Mouse (Mus musculus) adrenal gland, adult 2 months (tissue): Measurements from ENCODE around the gene Mns1. TPM values are rescaled to one million over a fixed set of nuclear protein-coding genes. Genes with fewer than 3 reads are reported as not detected.
"Not testable (repeated sequence)": the region's sequence is repeated elsewhere in the genome, so short reads cannot be mapped to it uniquely, and the experiment has no call there.

Experiments
- DNase-seq: peaks from one replicate; pipeline ENCODE4 v3.0.0; 2021
- long read RNA-seq: library from polyadenylated mRNA; stranded (forward); transcript quantifications from one replicate; pipeline ENCODE4 v2.0.0, GENCODE M21; 2021
- polyA plus RNA-seq: library from polyadenylated mRNA; depleted of rRNA; stranded (reverse); fragments of >200 nt; gene quantifications from 2 replicates; pipeline ENCODE4 v1.2.3, GENCODE M21; 2012; rRNA removed
- total RNA-seq, 2 experiments: library from RNA; stranded (reverse); gene quantifications; 2 replicates each; pipeline ENCODE4 v1.2.3; 2021

Gene Mns1
- 1 to 10 TPM; 2.2 to 4.0 TPM for total RNA-seq
- polyA plus RNA-seq: 0.19 and 0.22 TPM in 2 replicates
- long read RNA-seq, partial matches to known transcripts: 0 of 1 reads
- long read RNA-seq, other reads (novel, unspliced or antisense): 1 of 1 reads

DNA sequence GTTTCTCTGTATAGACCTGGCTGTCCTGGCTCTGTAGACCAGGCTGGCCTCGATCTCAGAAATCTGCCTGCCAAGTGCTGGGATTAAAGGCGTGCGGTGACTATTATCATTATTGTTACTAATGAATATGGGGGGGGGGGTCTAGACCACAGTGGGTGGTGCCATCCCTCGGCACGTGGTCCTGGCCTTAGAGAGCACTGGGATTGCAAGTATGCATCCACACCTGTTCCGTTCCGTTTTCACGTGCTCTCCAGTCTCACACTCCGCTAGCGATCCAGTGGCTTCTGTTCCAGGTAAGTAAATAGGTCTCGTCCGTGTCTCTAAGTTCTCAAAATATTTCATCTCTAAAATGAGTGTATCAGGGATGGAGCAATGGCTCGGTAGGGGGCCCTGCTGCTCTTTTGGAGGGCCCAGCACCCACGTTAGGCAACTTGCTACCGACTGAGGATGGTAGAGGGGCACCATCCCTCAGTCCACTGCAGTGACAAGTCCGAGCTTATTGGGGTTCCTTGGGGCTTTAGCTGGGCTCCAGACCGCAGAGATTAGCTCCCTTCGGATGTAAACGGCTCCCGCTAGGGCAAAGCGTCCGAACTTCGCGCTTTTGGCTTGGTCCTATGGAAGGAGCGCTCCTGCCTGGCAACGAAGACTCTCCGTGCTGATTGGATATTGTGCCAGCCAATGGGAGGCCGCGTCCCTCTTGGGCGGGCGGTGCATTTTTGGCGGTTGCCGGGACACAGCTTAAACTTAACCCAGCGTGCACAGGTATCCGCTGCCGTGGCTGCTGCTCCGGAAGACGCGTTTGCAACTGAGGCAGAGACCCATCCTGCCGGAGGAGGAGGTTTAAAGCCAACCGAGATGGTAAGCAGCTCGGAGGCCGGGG, at the start of gene Mns1:
Gene Mns1 (plus strand): TSS at position 190 of the 880 bp plus-strand sequence.
- peak; percentile 96 for DNase-seq

GRCm38 (mm10) chr9:72388934-72389333, 48.9 kb upstream of the Mns1 start:
- no peak for DNase-seq

GRCm38 (mm10) chr9:72389431-72390002, 48.3 kb upstream of the Mns1 start:
- no peak for DNase-seq

- no peak for DNase-seq
Measured at GRCm38 (mm10) chr9:72390321-72391077, 47.3 kb upstream of the Mns1 start.

DNA sequence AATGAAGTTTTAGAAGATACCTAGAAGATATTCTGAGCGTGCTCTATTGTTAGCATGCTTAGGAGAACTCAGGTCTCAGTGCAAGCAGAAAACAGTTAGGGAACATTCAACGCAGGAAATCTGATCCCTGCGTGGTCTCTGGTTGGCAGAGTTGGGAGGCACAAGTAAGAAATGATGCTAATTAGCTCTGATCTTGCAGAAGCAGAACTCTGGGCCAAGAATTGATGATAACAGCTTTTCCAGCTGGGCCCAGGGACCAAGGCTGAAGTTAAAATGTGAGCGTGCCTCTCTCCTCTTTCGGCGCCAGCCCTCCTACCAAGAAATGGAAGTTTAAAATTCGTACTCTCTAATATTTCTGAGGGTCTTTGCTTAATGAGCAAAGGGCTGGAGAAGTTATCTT, 45.1 kb upstream of the Mns1 start:
- no peak for DNase-seq

- DNase-seq: no peak
Measured at GRCm38 (mm10) chr9:72393238-72393637, 44.6 kb upstream of the Mns1 start.

DNA sequence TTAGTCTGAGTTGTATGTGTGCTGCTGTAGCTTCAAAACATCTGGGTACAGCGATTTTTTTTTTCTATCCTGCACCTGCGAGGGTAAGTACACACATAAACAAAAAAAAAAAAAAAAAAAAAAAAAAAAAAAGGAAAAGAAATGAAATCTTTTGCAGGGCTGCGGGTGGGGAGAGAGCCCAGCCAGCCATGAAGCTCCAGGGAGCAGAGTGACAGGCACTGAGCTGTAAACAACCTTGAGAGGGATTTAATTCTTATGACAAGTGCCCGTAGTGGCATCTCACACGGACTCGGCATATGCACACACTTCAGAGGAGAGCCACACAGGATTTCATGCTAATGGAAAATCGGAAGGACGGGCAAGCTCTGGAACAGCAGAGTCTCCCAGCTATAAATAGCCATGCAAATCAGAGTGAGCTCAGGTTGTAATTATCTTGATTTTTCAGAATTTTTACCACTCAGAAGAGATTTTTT, 43.9 kb upstream of the Mns1 start:
- DNase-seq: peak; percentile 6

DNA sequence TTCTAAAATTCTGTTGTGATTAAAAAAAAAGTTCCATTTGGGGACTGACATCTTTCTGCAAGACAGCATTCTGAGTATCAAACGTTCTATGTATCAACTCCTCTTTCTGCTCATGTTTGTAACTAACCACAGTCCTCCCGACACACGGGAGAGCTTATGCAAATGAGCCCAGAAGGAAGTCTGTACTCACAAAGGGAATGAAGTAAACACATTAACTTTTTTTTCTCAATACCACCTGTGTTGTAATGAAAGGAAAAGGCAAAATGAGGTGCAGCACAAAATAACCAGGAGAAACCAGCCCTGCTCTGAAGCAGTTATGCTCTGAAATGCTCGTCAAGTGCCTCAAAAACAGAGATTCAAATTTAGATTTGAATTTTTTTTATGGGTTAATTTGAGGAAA, 37.7 kb upstream of the Mns1 start:
- DNase-seq: no peak

DNA sequence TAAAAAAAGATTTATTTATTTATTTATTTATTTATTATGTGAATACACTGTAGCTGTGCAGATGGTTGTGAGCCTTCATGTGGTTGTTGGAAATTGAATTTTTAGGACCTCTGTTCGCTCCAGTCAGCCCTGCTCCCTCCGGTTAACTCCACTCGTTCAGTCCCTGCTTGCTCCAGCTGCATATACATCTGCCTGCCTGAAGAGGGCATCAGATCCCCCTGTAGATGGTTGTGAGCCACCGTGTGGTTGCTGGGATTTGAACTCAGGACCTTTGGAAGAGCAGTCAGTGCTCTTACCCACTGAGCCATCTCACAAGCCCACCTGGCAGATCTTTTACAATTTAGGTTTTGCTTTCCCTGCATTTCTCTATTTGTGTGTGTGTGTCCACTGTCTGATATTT, 36.0 kb upstream of the Mns1 start:
- not testable (repeated sequence) for DNase-seq

- DNase-seq: no peak
Measured at GRCm38 (mm10) chr9:72403421-72403820, 34.4 kb upstream of the Mns1 start.

DNA sequence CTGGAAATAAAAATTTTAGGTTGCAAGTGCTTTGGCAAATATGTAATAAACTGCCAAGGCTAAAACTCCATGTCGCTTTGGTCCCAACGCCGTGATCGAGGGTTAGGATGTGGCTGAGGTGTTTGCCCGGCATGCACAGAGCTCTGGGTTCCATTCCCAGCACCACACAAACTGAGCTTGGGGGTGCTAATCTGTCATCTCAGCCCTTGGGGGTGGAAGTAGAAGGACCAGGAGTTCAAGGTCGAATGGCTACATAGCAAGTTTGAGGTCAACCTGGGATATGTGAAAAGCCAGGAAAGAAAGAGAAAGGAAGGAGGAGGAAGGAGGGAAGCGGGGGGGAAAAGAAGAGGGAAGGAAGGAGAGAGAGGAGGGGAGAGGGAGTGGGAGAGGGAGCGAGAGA, 33.4 kb upstream of the Mns1 start:
- no peak for DNase-seq

DNA sequence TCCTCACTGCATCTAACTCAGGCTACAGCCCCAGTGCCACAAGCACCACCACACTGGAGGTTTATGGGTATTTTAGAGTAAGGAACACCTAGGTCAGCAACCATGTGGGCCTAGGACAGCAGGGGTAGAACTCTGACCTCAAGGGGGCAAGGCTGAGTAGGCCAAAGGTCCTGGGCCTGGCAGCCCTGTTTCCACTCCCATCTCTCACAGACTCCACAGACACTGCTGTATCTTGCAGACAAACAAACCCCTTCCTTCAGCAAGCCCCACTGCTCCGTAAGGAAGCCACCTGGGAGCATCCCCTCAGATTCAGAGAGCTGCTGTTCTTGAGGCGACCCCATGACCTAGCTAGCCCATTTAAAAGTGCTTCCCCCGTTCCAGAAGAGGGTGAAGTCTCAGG, 32.9 kb upstream of the Mns1 start:
- no peak for DNase-seq

DNA sequence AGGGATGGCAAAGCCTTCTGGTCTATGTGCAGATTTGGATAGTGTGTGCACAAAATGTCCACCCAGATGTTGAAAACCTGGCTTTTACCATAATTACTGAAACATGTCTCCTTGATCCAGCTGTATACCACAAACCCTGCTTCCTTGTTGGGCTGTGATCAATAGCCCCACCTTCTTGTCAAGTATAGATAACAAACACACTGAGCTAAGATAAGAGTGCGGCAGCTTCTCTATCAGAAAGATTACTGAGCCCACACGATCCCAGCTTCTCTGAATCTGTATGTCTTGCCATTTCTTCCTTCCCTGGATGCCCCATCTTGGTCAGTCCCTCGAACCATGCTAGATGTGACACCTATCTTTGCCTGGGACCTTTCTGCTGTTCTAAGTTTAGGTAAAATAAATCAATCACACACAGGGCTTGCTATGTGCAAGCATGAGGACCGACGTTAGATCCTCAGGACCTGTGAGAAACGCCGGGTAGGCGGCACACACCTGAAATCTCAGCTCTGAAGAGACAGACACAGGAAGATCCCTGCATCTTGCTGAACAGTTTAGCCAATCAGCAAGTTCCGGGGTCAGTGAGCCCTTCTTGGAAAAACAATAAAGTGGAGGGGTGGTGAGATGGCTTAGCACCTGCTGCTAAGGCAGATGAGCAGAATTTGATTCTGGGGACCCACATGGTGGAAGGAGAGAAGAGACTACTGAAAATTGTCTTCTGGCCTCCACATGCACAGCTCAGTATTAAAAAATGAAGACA, 31.8 kb upstream of the Mns1 start:
- DNase-seq: no peak

- peak; percentile 76 for DNase-seq
Measured at GRCm38 (mm10) chr9:72408131-72408586, 29.7 kb upstream of the Mns1 start.

GRCm38 (mm10) chr9:72409381-72410225, 28.2 kb upstream of the Mns1 start:
- no peak for DNase-seq

GRCm38 (mm10) chr9:72411746-72412145, 26.1 kb upstream of the Mns1 start:
- no peak for DNase-seq

DNA sequence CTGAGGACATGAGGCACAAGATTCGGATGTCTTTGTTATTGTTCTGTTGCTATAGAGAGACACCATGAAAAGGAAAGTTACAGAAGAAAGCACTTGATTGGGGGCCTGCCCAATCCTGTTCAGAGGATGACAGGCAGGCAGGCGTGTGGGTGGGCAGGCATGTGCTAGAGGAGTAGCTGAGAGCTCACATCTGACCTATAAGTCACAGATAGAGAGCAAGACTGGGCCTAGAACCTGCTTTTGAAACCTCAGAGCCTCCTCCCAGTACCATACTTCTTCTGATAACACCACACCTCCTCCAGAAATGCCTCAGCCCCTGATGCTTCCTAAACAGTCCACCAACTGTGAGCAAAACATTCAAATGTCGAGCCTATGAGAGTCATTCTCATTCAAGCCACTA, 19.4 kb upstream of the Mns1 start:
- DNase-seq: no peak

DNA sequence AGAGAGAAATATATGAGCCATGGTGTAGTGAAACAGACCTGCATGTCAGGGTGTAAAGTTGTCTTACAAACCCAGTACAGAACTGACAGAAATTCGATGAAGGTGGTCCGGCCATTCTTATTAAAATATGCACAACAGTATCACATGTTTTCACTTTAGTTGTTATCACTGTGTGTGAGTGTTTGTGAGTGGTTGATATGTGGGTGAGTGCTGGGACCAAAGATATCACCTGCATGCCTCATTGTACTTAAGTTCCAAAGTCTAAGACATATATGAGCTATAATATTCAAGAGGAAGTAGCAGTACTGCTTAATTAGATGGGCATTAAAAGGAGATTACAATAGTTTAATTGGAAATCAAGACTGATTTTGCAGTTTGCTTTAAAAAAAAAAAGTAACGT, 17.3 kb upstream of the Mns1 start:
- DNase-seq: no peak

DNA sequence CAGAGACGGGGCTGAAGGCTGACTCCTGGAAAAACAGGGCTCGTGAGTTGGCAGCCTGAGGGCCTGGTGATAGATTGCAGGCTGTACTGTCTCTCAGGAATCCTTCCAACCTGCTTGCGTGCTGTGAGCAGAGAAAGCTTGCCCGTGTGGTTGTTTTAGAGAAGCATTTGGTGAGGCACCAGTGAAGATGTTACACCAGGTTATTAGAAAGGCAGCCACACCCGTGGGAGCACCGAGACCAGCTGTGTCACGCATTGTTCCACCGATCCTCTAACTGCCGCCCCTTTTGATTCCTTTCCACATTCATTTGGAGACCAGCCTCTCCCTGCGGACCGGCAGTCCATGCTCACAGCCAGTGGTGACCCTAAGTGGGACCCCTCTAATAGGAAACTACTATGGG, 15.5 kb upstream of the Mns1 start:
- no peak for DNase-seq

DNA sequence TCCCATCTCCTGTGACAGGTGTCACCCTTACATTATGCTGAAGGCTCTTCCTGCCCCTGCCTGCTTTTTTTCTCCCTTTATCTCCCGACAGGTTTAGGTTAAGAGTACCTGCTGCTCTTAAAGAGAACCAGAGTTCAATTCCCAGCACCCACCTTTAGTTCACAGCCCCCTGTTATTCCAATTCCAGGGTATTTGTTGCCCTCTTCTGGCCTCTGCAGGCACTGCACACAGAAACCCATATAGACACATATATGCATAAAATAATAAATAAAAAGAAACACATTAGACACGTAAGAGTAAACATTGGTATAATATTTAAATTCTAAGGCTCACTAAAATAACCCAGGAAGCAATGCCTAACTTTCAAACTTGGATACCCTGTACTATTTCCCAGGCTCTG, 15.1 kb upstream of the Mns1 start:
- DNase-seq: no peak
